Mouse (Mus musculus) thymus, adult 2 months (tissue): ENCODE data around the gene Col8a2.

Experiments used
- CTCF ChIP-seq: fragments of 200-500 bp; IDR thresholded peaks from 2 replicates; pipeline ENCODE4 v1.5.1; 2012; ENCODE audit warnings: mild to moderate bottlenecking, control low read depth, low read length, moderate library complexity, borderline replicate concordance; ENCODE audit not compliant: control insufficient read depth, poor library complexity, insufficient read depth; ENCODE audit errors: extremely low read depth
- POLR2A ChIP-seq: fragments of 200-500 bp; IDR thresholded peaks from 2 replicates; pipeline ENCODE4 v1.6.1; 2012; ENCODE audit warnings: mild to moderate bottlenecking, low read length, control low read depth, moderate library complexity; ENCODE audit not compliant: control insufficient read depth, poor library complexity, insufficient read depth; ENCODE audit errors: extremely low read depth

DNA sequence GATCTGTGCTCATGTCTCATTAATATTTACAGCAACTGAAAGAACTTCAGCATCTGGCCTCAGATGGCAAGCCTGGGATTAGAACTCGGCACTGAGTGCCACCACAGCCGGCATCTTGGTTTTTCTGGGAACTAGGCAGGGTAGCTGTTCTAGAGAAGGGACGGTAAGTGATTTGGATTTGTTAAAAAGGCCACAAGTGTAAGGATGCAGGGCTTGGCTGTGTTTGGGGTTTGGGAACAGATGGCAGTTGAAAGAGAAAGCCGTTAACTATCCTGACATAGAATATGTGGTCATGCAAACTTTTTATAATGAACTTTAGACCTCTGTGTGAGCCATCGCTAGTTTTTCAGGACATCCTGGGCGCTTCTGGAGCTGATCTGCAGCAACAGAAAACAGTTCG lies 24.9 kb upstream of the Col8a2 start:
- no peak for TF ChIP-seq POLR2A
- TF ChIP-seq CTCF, result no peak
